ENCODE assay signal across 9 mouse cellular contexts in genomic region chr1:89071371-89072142, GRCm38 (mm10). TPM values are rescaled to one million over a fixed set of nuclear protein-coding genes. Genes with fewer than 3 reads are reported as not detected.
A peak's percentile ranks its signal among the peaks of the same experiment; 100 is the strongest.
DNase-seq lines count a peak whose midpoint lies in the region; ATAC-seq and TF ChIP-seq lines count a peak whose summit lies in the region.
"Had no signal": no experiment of that assay in that cellular context is flagged by ENCODE, and none has a peak within 500 bp of the region (broad histone marks: within the 10 kb centered on the region; RNA-seq: fewer than 3 reads in every experiment).

No protein-coding gene starts in this region.

- WGBS in heart, postnatal 0 days, result 7% methylated on average over 15 of the region's 15 CpGs
- WGBS in liver, postnatal 0 days (ENCODE audit: insufficient replicate concordance), result 21% methylated on average over 15 of the region's 15 CpGs

- H3K9ac ChIP-seq in heart, postnatal 0 days (replicated peaks; ENCODE audit: low read depth, low read length), result peak overlapping the region; percentile 95
- peak overlapping the region; percentile 63; the same call in 1 of the 2 replicates for H3K9ac ChIP-seq in liver, postnatal 0 days (replicated peaks)

- peaks cover 17% of the 10 kb centered on the region for H3K4me1 ChIP-seq in heart, postnatal 0 days (ENCODE audit: control insufficient read depth, insufficient read depth)
- H3K4me1 ChIP-seq in liver, postnatal 0 days (ENCODE audit: insufficient read depth), result peaks cover 7% of the 10 kb centered on the region

- TF ChIP-seq CTCF in C2C12 (IDR thresholded peaks at IDR 0.05; ENCODE audit: control insufficient read depth, insufficient read depth, insufficient read length), result no peak
- no peak for TF ChIP-seq CTCF in heart, postnatal 0 days (IDR thresholded peaks at IDR 0.05; ENCODE audit: low read depth)
- TF ChIP-seq CTCF in liver, postnatal 0 days (IDR thresholded peaks at IDR 0.05; ENCODE audit: low read depth), result no peak

- H3ac ChIP-seq in C2C12 (ENCODE audit: control insufficient read depth, insufficient read length, low read depth), result peak overlapping the region; percentile 77

- H3K4me2 ChIP-seq in heart, postnatal 0 days (ENCODE audit: low read depth, low read length), result peak overlapping the region; percentile 87
- peak overlapping the region; percentile 89 for H3K4me2 ChIP-seq in liver, postnatal 0 days (ENCODE audit: low read depth, low read length)

- no peak for ATAC-seq in heart, postnatal 0 days (ENCODE audit: insufficient read depth, low read depth)
- no peak for ATAC-seq in liver, postnatal 0 days

- no peaks in the 10 kb centered on the region for H3K9me3 ChIP-seq in heart, postnatal 0 days (replicated peaks; ENCODE audit: control insufficient read depth, low read length)
- H3K9me3 ChIP-seq in liver, postnatal 0 days (ENCODE audit: low read length), result no peaks in the 10 kb centered on the region

- TF ChIP-seq EP300 in heart, postnatal 0 days (IDR thresholded peaks at IDR 0.05; ENCODE audit: low read depth), result no peak
- no peak for TF ChIP-seq EP300 in liver, postnatal 0 days (IDR thresholded peaks at IDR 0.05; ENCODE audit: low read depth)

- peaks cover 63% of the 10 kb centered on the region for H3K79me2 ChIP-seq in C2C12 (ENCODE audit: control insufficient read depth, insufficient read depth)

- peak; percentile 30 for DNase-seq in adrenal gland, adult 2 months
- no peak for DNase-seq in adrenal gland, adult 18-20 months (ENCODE audit: low spot score in 2 of 2)
- DNase-seq in heart, postnatal 0 days (ENCODE audit: low spot score), result no peak
- DNase-seq in liver, postnatal 0 days, result no peak
- no peak for DNase-seq in cerebellum, postnatal 10 days
- DNase-seq in right cerebral cortex, postnatal 36 days (ENCODE audit: low spot score in 2 of 2), result no peak
- DNase-seq in spleen, postnatal 4 days (ENCODE audit: low spot score in 2 of 2), result no peak

- H3K27me3 ChIP-seq in C2C12 (ENCODE audit: control insufficient read depth, insufficient read depth, insufficient read length), result no peaks in the 10 kb centered on the region
- no peaks in the 10 kb centered on the region for H3K27me3 ChIP-seq in heart, postnatal 0 days (ENCODE audit: control insufficient read depth, insufficient read depth, low read length)
- peaks cover 13% of the 10 kb centered on the region; the same call in 1 of the 2 replicates for H3K27me3 ChIP-seq in liver, postnatal 0 days (ENCODE audit: insufficient read depth, low read length)

- peaks cover 7% of the 10 kb centered on the region for H3K36me3 ChIP-seq in C2C12 (ENCODE audit: control insufficient read depth, insufficient read depth)
- no peaks in the 10 kb centered on the region for H3K36me3 ChIP-seq in heart, postnatal 0 days (replicated peaks; ENCODE audit: control insufficient read depth, insufficient read depth, low read length)
- no peaks in the 10 kb centered on the region for H3K36me3 ChIP-seq in liver, postnatal 0 days (replicated peaks; ENCODE audit: insufficient read depth, low read length)

- peak overlapping the region; percentile 83 for H3K4me3 ChIP-seq in C2C12 (ENCODE audit: insufficient read depth, poor library complexity, severe bottlenecking)
- peak overlapping the region; percentile 98 for H3K4me3 ChIP-seq in heart, postnatal 0 days (ENCODE audit: low read depth, low read length)
- peak overlapping the region; percentile 66 for H3K4me3 ChIP-seq in liver, postnatal 0 days (ENCODE audit: low read depth, low read length)

- H3K79me3 ChIP-seq in C2C12 (ENCODE audit: low read depth), result peaks cover 58% of the 10 kb centered on the region

- peak overlapping the region; percentile 93 for H3K27ac ChIP-seq in heart, postnatal 0 days (ENCODE audit: low read depth)
- H3K27ac ChIP-seq in liver, postnatal 0 days (ENCODE audit: low read depth), result no peak overlapping the region

TF ChIP-seq in C2C12, 6 proteins besides CTCF, POLR2A, EP300 and RAD21:
- TF ChIP-seq USF1 (IDR thresholded peaks at IDR 0.05; ENCODE audit: low read depth) (no peak), MYOD1 (IDR thresholded peaks at IDR 0.05; ENCODE audit: control insufficient read depth, insufficient read length, low read depth) (no peak), FOSL1 (IDR thresholded peaks at IDR 0.05; ENCODE audit: insufficient read depth, low read length, poor library complexity, severe bottlenecking) (no peak), MAX (IDR thresholded peaks at IDR 0.05) (no peak), CEBPB (IDR thresholded peaks at IDR 0.05; ENCODE audit: low read depth) (no peak), MYOG (IDR thresholded peaks at IDR 0.05; ENCODE audit: control insufficient read depth, extremely low read depth, insufficient read length) (no peak)

RNA-seq across cellular contexts. Expression of gene Sh3bp4, which starts 1.3 kb away (rescaled TPM):
- 10 to 100 TPM; 16.4 to 21.3 TPM for total RNA-seq in adrenal gland, adult 2 months (2021)
- 11.8 and 13.7 TPM in 2 replicates for polyA plus RNA-seq in adrenal gland, adult 2 months (2012; rRNA removed)
- 10 to 100 TPM; 19.4 to 21.1 TPM for total RNA-seq in adrenal gland, adult 18-20 months (2021)
- 24.0 TPM for polyA plus RNA-seq in C2C12 (2012; fragmentation: generic; extraction: Trizol)
- 50.6 and 74.8 TPM in 2 replicates for total RNA-seq in heart, postnatal 0 days (2014; rRNA removed; ENCODE audit: low replicate concordance)
- polyA plus RNA-seq in heart, postnatal 0 days (2015; fragmentation: Nextera tagmentation; extraction: Ambion mirVana), result 11.0 and 15.1 TPM in 2 replicates
- polyA plus RNA-seq in liver, postnatal 0 days (2015; fragmentation: Nextera tagmentation; extraction: Ambion mirVana), result 0.60 and 0.70 TPM in 2 replicates
- total RNA-seq: neutrophil, adult 5-6 weeks had no signal
